Mouse (Mus musculus): Measurements from ENCODE around the gene Slc23a2. TPM values are rescaled to one million over a fixed set of nuclear protein-coding genes. Genes with fewer than 3 reads are reported as not detected.

The Slc23a2 gene
- 18.1 and 21.8 TPM in 2 replicates for polyA plus RNA-seq (2011; ENCODE audit: insufficient read length, low read depth, missing spikeins)

DNA sequence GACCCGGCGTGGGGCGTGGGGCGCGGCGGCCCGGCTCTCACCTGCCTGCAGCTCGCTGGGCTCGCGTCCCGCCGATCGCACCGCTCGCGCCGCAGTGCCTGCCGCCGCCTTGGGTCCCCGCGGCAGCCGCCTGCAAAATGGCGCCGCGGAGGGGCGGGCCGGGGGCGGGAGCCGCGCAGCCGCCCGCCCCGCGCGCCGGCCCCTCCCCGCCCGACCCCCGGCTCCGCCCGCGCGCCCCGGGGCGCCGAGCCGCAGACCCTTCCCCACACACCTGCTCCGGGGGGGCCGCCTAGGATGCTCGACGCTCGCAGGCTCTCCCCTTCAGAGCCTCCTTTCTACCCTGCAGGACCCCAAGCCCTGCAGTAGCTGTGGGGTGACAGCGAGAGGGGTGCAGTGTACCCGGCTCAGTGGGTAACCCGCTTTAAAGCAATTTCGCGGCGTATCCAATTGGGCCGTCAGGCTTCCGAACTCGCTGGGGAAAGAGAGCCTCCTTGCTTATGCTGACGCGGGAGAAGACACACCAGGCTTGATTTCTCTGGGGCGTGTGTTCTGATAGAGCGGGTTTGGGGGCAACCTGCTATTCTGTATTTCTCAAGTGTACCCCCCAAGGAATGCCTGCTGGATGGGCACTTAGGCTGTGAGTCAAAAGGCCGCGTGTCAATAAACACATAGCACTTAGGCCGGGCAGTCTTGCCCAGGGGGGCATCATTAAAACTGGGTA lies at the start of gene Slc23a2:
Slc23a2 (minus strand) TSS at position 138 of the 721 bp plus-strand sequence.
- no peaks in the 10 kb centered on the region for H3K4me1 ChIP-seq (ENCODE audit: control insufficient read depth, insufficient read depth, low read length)
- TF ChIP-seq POLR2A (IDR thresholded peaks at IDR 0.05; ENCODE audit: low read depth, low read length) (peak; percentile 69), CTCF (IDR thresholded peaks at IDR 0.05; ENCODE audit: borderline replicate concordance, insufficient read depth, low read length) (no peak)
- peak within 1 kb of the TSS; percentile 89 for H3K4me3 ChIP-seq (ENCODE audit: insufficient read depth, low read length)
- no peak within 1 kb of the TSS for H3K27ac ChIP-seq (ENCODE audit: insufficient read depth, low read length)

DNA sequence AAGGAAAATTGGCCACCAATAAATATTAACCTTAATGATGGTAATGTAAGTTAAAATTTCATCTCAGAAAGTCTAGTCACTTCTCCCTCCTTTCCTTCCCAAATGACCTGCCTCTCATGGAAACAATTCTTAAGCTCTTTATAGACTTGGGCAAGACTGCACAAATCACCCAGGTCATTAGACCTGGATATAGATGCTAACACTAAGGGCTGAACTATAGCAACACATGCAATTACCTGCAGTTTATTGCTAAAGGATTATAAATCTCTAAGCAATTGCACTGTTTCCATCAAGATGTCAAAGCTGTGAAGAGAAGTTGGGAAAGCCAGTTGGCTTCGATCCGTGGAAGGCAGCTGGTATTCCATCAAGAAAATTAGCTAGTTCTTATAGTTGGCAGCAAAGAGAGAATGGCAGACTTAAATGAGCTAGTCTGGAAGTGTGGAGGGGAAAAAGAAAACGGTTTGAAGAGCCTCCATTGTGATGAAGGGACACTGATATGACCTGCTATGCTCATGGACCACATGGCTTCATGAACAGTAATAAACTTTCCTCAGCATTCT lies 45.8 kb upstream of the Slc23a2 start:
- Histone ChIP-seq H3K27ac (ENCODE audit: insufficient read depth, low read length) (no peak overlapping the region), H3K4me3 (ENCODE audit: insufficient read depth, low read length) (no peak overlapping the region), H3K4me1 (ENCODE audit: control insufficient read depth, insufficient read depth, low read length) (no peaks in the 10 kb centered on the region)
- TF ChIP-seq POLR2A (IDR thresholded peaks at IDR 0.05; ENCODE audit: low read depth, low read length) (no peak), CTCF (IDR thresholded peaks at IDR 0.05; ENCODE audit: borderline replicate concordance, insufficient read depth, low read length) (no peak)

DNA sequence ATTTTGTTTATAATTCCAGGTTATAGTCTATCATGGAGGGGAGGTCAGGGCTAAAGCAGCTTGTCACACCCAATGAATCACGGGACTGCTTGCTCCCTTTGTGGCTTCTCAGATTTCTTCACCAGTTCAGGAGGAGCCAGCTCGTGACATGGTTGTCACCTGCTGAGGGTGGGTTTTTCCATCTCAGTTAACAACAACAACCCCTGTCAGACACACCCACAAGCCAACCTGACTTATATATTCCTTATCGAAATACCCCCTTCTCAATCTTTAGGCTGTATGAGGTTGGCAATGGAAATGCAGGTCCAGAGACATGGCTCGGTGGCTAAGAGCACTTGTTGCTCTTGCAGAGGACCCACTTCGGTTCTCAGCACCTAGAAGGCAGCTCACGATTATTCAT lies 39.0 kb upstream of the Slc23a2 start:
- no peaks in the 10 kb centered on the region for H3K4me1 ChIP-seq (ENCODE audit: control insufficient read depth, insufficient read depth, low read length)
- no peak for TF ChIP-seq CTCF (IDR thresholded peaks at IDR 0.05; ENCODE audit: borderline replicate concordance, insufficient read depth, low read length)
- TF ChIP-seq POLR2A (IDR thresholded peaks at IDR 0.05; ENCODE audit: low read depth, low read length) = no peak
- H3K27ac ChIP-seq (ENCODE audit: insufficient read depth, low read length) = no peak overlapping the region
- H3K4me3 ChIP-seq (ENCODE audit: insufficient read depth, low read length) = no peak overlapping the region

DNA sequence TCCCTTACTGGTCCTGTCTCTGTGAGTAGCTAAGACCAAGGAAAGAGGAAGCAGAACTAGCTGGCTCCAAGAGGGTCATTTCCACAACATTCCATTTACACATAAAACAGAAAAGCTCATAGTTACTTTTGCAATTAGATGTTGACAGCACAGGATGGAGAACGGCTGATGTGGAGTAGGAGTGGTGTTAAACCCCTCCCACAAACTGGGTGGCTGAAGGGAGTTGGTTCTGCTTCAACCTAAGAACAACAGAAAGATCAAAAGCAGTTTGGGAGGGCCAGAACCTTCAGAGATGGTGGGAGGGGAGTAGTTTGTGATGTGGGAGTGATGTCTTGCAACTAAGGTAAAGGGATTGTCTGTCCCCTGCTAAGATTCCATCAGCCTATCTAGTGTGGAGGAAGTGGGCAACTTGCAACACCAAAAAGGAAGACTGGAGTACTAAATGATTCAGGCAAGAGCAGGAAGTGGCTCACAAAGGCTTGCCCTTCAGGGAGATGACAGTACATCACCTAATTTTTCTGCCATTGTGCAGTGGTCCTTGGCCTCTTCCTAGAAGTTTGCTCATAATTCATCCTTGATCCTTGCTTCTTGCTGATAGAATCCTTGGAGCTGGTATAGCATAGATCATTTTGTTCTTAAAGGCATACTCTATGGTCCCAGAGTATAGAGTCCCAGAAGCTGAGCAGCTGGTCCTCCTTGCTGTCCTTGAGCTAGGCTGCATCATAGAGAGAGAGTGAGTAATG lies 35.7 kb upstream of the Slc23a2 start:
- Histone ChIP-seq H3K4me1 (ENCODE audit: control insufficient read depth, insufficient read depth, low read length) (no peaks in the 10 kb centered on the region), H3K27ac (ENCODE audit: insufficient read depth, low read length) (no peak overlapping the region), H3K4me3 (ENCODE audit: insufficient read depth, low read length) (no peak overlapping the region)
- TF ChIP-seq CTCF (IDR thresholded peaks at IDR 0.05; ENCODE audit: borderline replicate concordance, insufficient read depth, low read length) (no peak), POLR2A (IDR thresholded peaks at IDR 0.05; ENCODE audit: low read depth, low read length) (no peak)

DNA sequence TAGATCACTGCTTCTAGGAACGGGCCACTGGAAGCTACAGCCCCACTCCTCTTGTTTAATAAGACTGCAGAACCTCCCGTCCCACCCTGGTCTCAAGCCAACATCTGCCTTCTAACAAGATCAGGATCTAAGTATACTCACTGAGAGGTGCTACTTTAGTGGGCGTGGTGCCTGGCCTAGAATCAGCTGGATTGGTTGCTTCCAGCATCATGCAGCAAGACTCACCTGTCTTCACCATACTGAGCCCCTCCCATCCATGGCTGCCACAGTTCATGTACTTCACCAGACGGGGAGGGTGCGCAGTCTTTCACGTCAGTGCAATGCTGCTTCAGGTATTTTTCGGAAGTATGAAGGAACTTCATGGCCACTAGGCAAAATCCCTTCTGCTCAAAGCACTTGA lies 34.5 kb upstream of the Slc23a2 start:
- no peak overlapping the region for H3K4me3 ChIP-seq (ENCODE audit: insufficient read depth, low read length)
- no peaks in the 10 kb centered on the region for H3K4me1 ChIP-seq (ENCODE audit: control insufficient read depth, insufficient read depth, low read length)
- H3K27ac ChIP-seq (ENCODE audit: insufficient read depth, low read length) = no peak overlapping the region
- TF ChIP-seq CTCF (IDR thresholded peaks at IDR 0.05; ENCODE audit: borderline replicate concordance, insufficient read depth, low read length) (no peak), POLR2A (IDR thresholded peaks at IDR 0.05; ENCODE audit: low read depth, low read length) (no peak)

DNA sequence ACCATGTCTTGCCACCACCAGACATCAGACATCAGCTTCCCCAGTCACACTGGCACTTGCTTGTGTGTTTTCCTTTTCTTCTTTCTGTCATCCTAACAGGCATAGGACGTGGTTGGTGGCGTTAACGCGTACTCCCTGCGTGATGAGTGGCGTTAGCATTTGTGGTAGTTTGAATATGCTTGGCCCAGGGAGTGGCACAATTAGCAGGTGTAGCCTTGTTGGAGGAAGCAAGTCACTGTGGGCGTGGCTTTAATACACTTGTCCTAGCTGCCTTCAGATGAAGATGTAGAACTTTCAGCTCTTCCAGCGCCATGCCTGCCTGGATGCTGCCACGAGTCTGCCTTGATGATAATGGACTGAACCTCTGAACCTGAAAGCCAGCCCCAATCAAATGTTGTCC lies 32.5 kb upstream of the Slc23a2 start:
- TF ChIP-seq CTCF (IDR thresholded peaks at IDR 0.05; ENCODE audit: borderline replicate concordance, insufficient read depth, low read length) (no peak), POLR2A (IDR thresholded peaks at IDR 0.05; ENCODE audit: low read depth, low read length) (no peak)
- no peak overlapping the region for H3K27ac ChIP-seq (ENCODE audit: insufficient read depth, low read length)
- no peaks in the 10 kb centered on the region for H3K4me1 ChIP-seq (ENCODE audit: control insufficient read depth, insufficient read depth, low read length)
- no peak overlapping the region for H3K4me3 ChIP-seq (ENCODE audit: insufficient read depth, low read length)

DNA sequence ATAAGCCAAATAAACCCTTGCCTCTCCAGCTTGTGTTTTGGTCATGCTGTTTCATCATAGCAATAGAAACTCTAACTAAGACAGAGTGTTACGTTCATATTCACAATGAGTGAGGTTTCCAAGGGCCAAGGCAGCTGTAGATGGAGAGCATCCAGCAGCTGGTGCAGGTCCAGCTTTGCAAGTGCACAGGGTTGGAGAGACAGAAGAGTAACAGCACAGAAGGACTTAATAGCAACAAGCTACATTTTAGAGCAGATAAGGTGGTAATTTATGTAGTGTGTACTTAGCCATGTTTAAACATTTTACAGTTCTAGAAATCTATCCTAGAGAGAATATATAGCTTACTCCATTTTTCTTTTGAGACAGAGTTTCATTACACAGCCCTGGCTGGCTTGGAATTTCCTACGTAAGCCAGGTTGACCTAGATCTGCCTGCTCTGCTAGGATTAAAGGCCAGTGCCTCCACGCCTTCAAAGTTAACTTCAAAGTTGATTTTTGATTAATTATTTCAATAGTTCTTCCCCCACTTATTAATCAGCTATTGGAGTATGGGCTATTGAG lies 31.5 kb upstream of the Slc23a2 start:
- TF ChIP-seq POLR2A (IDR thresholded peaks at IDR 0.05; ENCODE audit: low read depth, low read length) = no peak
- no peak for TF ChIP-seq CTCF (IDR thresholded peaks at IDR 0.05; ENCODE audit: borderline replicate concordance, insufficient read depth, low read length)
- H3K4me3 ChIP-seq (ENCODE audit: insufficient read depth, low read length) = no peak overlapping the region
- no peaks in the 10 kb centered on the region for H3K4me1 ChIP-seq (ENCODE audit: control insufficient read depth, insufficient read depth, low read length)
- H3K27ac ChIP-seq (ENCODE audit: insufficient read depth, low read length) = no peak overlapping the region

DNA sequence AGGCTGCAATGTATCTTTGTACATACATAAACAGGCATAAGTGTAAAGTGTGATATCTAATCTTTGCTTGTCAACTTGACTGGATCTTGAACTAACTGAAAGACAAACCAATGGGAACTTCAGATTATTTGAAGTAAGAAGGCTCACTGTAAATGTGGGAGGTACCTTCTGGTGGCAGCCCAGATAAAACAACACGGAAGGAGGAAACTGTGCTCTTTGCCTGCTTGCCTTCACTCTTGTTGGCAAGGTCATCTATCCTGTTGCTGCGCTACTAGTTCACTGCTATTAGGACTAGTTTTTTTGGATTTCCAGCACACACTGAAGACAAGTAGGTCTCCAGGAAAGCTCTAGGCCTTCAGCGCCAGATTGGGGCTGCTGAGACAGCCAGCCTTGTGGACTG lies 29.1 kb upstream of the Slc23a2 start:
- 0 out of 2 replicates have a peak, but pooled peaks cover 2% of the 10 kb centered on the region for H3K4me1 ChIP-seq (ENCODE audit: control insufficient read depth, insufficient read depth, low read length)
- H3K4me3 ChIP-seq (ENCODE audit: insufficient read depth, low read length) = no peak overlapping the region
- H3K27ac ChIP-seq (ENCODE audit: insufficient read depth, low read length) = no peak overlapping the region
- TF ChIP-seq CTCF (IDR thresholded peaks at IDR 0.05; ENCODE audit: borderline replicate concordance, insufficient read depth, low read length) (no peak), POLR2A (IDR thresholded peaks at IDR 0.05; ENCODE audit: low read depth, low read length) (no peak)

DNA sequence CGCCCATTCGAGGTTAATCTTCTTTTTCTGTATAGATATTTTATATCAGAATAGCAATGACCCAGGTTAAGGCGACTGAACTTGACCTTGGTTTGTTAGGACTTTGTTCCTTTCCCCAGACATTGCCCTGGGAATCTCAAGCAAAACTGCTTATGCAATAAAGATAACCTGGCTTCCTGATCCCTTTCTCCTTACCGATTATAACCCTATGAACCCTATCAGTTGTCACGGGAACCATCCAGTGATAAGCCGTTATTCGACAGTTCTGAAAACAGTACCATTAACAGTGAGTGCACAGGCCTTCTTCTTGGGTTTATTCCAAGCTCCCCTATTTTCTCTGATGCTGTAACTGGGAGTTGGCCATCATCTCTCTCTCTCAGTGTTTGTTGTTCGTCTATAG lies 27.0 kb upstream of the Slc23a2 start:
- H3K4me3 ChIP-seq (ENCODE audit: insufficient read depth, low read length) = no peak overlapping the region
- 0 out of 2 replicates have a peak, but pooled peaks cover 2% of the 10 kb centered on the region for H3K4me1 ChIP-seq (ENCODE audit: control insufficient read depth, insufficient read depth, low read length)
- TF ChIP-seq POLR2A (IDR thresholded peaks at IDR 0.05; ENCODE audit: low read depth, low read length) = no peak
- TF ChIP-seq CTCF (IDR thresholded peaks at IDR 0.05; ENCODE audit: borderline replicate concordance, insufficient read depth, low read length) = no peak
- H3K27ac ChIP-seq (ENCODE audit: insufficient read depth, low read length) = no peak overlapping the region

All from embryonic fibroblast, embryonic 13.5 days (primary cell).